Mouse (Mus musculus) NIH3T3 (cell line): ENCODE measurements at regions not wholly inside any gene's neighbourhood (a gene's known extent, or its start where the extent isn't known, plus 50 kb on each side); places are given as distances from the start of the nearest gene placed in this dataset.

Source experiments
- DNase-seq: peaks from one replicate; pipeline ENCODE4 v3.0.0-alpha.2; 2012; ENCODE audit warnings: low read depth

- no peak for DNase-seq
Measured at GRCm38 (mm10) chr8:53096272-53096784, 415.2 kb upstream of the Aga start.

DNA sequence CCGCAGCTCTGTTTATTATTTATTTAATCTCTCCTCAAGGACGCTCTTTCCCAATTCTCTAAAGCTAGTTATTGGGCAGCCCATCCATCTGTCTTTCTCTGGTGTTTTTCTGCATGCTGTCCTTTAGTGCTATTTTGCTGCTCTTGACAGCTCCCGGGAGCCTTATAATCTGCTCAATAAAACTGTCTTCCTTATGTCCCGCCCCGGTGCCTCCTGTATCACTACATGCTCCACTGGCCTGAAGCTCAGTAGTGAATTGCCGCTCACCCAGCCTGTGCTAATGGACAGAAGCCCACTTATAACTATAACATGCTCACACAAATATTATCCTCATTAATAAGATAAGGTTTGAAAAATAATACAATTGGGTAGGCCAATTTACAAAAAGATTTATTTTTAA lies 371.5 kb upstream of the Aga start:
- DNase-seq = no peak

- DNase-seq = no peak
Measured at GRCm38 (mm10) chr8:53148915-53149314, 362.6 kb upstream of the Aga start.

DNA sequence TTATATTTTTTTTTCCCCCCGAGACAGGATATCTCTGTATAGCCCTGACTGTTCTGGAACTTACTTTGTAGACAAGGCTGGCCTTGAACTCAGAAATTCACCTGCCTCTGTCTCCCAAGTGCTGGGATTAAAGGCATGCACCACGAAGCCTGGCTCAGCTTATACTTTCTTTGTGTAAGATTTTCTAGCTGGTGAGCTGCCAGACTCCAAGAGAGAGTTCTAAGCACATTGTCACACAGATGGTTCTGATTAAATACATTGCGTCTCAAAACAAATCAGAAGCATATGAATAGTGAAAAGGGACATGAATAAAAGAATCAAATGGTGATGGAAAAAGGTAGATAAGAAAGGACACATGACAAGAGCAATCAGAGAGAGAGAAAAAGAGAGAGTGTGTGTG lies 347.5 kb upstream of the Aga start:
- DNase-seq = peak; percentile 15

GRCm38 (mm10) chr8:53171694-53172299 lies 339.7 kb upstream of the Aga start:
- DNase-seq = no peak

GRCm38 (mm10) chr8:53192519-53192918 lies 319.0 kb upstream of the Aga start:
- DNase-seq = no peak

- DNase-seq = no peak
Measured at GRCm38 (mm10) chr8:53222194-53222593, 289.3 kb upstream of the Aga start.
